Mouse (Mus musculus) frontal cortex, postnatal 10 days (tissue): ENCODE measurements around the gene Smap2.

Experiments
- DNase-seq, 2 experiments: peaks; one replicate each; pipeline ENCODE4 v3.0.0; 2022; ENCODE audit warnings: low spot score in 2 of 2, mixed read lengths in 1 of 2

The Smap2 gene

DNA sequence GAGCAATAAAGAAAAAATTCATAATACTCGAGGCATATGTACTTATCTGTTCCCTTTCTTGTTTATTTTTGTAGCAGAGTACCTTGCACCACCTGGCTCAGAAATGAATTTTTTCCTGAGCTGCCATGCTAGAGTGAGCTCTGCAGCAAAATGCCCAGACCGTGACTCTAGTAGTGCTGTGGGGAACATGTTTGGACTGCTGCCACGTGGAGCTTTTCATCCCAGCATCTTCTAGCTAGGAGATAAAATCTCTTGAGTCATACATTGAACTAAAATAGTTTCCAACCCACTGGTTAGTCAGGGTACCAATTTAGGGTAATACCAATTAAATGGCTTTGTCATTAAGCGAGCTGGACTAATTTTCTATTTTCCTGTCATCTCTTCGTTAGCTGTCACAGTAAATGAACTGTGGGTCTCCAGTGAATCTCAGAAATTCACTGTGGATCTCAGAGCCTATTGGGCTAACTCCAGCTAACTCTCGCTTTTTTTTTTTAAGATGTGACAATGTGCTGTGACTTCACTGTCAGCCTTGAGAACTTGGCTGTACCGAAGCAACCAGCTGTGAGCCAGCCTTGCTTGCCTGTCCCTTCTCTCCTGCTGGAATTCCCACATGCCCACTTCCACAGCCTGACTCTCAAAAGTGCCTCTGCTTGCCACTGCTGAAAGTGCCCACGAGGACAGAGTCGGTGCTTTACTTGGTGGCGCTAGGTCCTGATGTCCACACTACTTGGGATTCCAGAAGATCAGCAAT lies 3.2 kb upstream of the Smap2 start:
- DNase-seq, result no peak

DNA sequence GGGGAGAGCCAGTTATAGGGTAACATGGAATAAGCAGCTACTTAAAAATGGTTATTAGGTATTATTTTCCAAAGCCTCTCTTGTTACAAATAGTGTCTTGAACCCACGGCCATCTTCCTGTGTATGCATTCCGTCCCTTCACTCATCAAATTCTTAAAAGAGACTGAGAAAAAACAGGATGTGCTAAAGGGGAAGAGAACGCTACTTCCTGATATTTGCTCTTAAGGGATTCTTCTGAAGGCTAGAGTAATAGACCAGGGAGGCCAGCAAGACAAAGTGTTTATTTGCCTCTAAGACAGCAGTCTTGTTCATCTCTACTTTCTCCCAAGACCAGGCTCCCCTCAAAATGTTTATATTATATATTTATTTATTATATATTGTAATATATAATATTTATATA lies 1.2 kb upstream of the Smap2 start:
- no peak for DNase-seq

DNA sequence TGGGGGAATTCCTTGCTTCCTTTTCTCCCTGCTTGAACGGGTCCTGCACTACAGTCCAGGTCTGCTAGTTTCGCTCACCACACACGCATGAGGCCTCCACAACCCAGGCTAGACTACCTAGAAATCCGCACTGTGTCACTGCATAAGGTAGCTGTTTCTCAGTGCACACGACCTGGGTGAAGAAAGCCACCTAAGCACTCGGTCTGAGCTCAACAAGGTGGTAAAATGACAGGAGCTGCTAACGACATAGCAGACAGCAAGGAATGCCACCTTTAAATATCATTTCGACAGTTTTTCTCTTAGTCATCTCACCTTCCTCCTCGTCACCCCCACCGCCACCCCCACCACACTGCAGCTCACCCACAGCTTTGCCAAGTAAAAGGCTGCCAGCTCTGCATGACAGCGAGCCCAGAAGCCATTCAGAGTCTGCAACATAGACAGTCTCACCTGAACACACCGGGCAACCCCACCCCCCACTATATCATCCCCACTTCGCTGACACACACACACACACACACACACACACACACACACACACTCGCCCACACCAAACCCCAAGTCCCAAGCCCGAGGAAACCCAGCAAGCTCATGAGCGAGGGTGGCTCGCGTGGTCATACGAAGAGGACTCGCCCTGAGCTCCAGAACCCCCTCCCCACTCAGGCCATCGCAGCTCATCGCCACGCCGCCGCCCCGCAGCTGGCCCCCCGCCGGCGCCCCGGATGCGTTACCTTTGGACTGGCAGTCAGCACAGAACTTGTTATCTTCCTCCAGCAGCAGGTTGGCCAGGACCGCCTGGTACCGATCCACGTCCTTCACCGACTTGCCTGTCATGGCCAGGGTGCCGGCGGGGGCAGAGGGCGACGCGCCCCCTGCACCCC lies 787 bp downstream of the Smap2 start:
- peak; percentile 40 to 57 for DNase-seq

DNA sequence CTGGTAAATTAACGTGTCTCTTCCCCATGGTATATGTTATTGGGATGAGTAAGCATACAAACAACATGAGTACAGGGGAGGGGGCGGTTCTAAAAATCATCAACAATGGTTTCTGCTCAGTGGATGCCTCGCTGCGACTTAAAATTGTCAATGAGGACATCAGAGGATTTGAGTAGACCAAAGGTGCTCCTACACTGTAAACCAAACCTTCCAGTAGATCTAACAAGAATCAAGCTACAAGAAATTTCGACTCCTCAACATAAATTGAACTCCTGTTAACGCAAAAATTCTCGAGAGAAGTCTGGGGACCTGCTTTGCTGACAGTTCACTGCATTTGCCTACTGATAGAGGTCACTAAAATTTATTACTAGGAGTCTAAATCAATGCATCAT lies 1.8 kb downstream of the Smap2 start:
- DNase-seq, result no peak

DNA sequence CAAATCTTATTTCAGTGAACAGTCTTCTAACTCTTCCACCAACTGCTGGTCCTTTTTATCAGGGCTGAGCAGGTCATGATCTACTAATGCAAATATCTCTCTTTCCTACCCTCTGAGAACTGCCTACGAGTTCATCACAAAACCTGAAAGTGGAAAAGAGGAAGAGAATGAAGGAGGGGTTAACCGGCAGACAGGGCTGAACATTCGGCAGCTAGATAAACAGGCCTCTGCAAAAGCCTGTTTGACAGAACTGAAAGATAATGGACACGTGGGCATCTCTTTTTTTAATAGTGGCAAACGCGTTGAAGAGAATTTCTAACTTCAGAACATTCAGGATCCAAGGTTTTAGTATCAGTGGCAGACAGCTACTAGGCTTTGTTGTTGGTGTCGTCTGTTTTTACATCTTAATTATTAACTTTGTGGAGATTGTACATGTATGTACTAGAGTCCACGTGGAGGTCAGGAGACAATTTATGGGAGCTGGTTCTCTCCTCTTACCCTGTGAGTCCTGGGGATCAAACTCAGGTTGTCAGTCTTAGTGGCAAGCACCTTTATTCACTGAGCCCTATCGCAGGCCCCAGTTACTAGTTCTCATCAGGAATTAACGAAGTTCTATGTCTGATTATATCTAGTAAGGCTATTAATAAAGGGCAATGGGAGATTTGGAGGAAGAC lies 2.3 kb downstream of the Smap2 start:
- DNase-seq, result no peak

DNA sequence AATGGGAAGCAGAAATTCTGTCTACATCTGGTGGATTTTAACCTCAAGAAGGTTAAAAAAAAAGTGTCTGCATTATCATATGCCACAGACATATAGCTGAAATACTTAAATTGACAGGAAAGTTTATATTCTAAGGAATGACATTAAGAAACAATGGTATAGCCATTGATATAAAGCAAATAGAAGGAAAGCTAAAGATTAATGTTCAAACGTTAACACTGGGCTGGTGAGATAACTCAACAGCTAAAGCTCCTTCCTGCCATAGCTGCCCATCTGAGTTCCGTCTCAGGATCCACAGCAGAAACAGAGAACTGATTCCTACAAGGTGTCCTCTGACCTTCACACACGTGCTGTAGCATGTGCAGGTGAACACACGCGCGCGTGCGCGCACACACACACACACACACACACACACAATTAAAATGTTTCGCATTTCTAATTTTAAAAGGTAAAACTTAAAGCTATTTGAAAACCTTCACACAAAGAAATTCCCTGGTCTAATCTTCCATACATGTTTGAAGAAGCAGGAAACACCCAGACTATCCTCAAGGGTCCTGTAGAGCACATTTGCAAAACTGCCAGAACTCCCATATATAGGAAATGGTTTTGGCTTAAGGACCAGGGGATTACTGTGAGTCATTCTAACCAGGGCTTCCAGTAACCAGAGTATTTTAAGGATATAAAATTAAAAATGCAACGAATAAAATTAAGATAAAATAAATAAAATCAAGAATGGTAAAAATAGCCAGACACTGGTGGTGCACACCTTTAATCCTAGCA lies 6.1 kb downstream of the Smap2 start:
- no peak for DNase-seq

DNA sequence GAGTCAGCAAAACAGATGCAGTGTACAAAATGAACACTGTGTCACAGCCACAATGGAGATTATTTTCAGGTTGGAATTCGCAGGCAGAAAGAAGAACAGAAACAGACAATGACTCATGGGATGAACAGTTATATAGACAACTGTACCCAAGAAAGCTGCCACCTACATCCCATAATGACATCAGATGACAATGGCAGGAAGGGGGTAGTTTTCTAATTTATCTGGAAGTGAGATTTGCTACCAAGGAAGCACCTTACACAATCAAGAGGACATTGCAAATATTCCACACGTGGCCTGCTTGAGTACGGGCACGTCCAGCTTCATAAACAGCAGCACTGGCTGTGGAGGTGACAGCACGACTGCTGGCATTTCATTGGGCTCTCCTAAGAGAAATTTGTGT lies 7.9 kb downstream of the Smap2 start:
- DNase-seq, result no peak

DNA sequence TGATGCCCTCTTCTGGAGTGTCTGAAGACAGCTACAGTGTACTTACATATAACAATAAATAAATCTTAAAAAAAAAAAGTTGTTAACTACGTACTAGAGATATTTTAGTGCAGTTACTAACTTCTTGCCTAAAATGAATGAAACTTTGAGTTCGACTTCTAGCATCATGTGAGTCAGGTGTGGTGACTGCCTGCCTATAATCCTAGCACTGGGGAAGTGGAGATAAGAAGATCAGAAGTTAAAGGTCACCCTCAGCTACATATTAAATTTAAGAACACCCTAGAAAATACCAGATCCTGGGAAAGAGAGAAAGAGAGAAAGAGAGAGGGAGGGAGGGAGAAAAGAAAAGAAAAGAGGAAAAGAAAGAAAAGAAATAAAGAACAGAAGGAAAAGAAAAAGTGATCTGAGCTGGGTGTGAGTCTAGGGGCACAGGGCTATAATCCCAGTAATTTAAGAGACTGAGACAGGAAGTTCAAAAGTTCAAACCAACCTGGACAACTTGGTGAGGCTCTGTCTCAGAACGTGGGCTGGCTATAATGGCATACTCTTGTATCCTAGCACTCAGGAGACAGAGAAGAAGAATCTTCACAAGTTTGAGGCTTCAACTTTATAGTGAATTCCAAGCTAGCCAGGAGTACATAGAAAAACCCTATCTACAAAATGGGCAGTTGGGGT lies 8.8 kb downstream of the Smap2 start:
- no peak for DNase-seq

DNA sequence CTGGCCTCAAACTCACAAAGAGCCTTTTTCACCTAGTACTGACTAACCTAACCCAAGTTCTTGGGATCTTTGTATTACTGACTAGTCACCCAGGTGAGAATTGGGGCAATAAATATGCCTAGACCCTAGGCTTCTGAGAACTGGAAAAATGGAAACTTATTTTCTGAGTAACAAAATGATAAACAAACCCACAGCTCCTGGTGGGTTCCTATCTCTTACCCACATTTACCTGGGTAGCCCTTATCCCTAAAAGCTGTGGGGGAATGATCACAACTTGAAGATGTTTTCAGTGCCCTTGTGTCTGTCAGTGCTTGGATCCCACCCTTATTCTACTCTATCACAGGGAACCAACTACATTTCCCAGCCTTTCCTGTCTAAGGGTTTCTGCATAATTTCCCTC lies 10.0 kb downstream of the Smap2 start:
- DNase-seq, result no peak

DNA sequence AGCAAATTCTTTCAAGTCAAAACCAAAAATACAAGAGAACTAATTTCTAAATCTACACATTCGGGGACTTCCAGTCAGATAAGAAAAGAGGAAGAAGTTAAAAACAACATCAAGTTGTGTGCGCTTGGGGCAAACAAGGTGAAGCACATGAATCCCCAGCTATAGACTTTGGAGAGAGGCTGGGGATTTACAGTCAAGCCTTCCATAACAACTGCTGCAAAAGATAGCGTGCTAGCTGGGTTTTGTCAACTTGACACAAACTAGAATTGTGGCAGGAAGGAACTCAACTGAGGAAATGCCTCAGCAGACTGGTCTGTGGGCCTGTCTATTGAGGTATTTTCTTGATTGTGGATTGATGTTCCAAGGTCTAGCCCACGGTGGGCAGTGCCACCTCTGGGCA lies 12.4 kb downstream of the Smap2 start:
- DNase-seq, result no peak

DNA sequence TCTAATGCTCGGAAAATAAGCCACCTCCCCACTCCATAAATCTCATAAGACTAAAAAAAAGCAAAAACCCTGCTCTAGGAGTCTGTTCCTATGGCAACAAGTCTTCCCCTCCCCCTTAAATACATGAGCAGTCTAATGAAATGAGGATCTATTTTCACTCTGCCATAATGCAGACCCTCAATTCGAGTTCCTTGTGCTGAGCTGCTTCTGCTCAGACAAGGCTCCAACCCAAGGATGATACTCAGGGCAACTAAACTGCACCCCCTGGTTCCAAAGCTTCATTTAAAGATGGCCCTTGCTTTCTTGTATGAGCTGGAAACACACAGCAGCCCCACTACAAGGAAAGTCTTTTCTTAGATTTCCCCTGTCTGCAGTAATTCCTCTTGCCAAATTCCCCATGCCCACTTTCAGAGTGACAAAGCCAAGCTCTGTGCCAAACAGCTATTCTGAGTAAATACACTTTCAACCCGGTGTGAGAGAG lies 13.4 kb downstream of the Smap2 start:
- DNase-seq, result peak in 1 of 2 experiments; percentile 25

DNA sequence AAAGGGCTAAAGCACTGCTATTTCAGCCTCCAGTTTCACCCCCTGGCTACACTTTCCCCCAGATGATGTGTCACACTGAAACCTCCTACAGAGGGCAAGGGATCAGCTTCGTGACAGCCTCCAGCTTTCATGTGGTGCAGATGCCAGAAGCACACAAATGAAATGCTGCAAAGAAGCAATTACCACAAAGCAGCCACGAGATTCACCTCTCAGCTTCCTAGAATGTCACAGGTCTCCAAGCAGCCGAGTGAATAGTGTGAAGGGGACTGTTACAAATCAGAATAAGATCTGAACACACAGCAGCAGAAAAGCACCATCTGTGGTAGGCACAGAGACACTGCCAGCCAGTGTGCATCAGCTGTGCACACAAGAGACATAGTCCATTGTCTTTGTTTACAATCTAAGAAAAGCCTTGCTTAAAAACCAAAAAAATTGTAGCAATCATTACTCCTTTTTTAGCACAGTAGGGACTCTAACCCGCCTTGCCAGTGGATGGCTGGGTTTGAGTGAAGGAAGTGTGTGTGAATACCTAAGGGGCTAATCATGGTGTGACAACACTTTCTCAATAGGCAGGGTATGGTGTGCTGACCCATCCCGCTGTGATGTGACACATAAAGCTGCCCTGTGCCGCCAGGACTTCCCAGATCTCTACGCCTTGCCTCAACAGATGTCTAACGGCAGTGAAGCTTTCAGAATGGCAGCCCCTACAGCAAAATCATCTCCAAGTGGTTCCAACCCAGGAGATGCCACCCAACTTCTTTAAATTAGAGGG lies 14.5 kb downstream of the Smap2 start:
- no peak for DNase-seq

DNA sequence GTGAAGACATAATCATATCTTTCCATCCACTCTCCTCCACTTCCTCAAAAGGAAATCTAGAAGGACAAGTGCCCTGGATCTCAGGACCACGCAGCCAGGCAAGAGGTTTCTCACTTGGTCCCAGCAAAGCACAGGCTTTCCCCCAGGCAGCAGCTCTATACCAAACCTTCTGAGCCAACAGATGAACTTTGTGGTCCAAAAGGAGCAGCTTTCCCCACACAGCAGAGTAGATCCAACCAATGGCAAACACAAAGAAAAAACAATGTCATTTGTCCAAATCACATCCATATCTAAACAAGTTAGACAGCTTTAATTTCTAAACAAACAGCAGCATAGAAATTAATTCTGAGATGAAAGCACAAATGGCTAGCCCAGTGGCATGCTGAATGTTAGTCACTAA lies 15.4 kb downstream of the Smap2 start:
- DNase-seq, result no peak

DNA sequence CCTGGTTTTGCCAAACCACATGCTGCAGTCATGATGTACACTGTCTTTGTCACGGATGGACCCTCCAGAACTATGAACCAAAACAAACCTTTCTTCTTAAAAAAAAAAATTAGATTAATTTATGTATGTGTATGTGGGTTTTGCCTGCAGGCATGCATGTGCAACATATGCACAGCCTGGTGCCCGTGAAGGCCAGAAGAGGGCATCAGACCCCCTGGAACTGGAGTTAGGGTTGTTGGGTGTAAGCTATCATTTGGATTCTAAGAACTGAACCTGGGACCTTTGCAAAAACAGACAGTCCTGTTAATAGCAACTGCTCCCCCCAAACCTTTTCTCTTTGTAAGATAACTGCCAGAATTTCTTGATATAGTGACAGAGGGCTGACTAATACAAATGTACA lies 16.0 kb downstream of the Smap2 start:
- no peak for DNase-seq

DNA sequence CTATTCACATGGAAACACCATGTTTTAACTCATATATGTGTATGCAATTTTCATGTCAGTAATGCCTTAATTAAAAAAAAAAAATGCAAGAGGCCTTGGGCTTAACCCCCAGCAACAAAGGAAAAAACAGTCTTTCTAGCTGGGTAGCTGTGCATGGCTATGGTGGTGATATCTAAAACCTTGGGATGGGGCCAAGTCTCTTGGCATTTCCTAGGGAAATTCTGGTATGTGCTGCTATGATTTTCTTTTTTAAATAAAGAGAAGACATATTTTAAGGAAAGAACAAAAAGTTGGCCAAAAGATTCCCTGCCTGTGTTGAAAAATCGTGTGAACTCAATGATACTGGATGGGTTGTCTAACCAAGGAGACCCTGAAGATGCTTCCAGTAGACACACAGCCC lies 21.1 kb downstream of the Smap2 start:
- no peak for DNase-seq

DNA sequence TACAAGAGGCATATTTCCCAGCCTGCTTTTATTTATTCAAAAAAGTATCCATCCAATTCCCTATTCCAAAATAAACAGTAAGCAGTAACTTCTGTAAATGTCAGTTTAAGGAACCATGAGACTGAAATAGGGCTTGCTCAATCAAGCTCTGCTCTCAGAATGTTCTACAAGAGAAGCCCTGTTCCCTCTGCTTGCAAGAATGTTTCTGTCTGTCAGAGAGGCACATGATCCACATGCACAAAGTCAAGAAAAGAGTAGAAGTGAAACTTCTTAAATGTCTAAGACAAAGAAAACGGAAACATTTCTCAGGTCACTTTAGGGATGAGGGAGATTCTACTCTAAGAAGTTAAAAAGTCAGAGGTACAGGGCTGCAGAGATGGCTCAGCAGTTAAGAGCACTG lies 24.0 kb downstream of the Smap2 start:
- DNase-seq, result no peak

DNA sequence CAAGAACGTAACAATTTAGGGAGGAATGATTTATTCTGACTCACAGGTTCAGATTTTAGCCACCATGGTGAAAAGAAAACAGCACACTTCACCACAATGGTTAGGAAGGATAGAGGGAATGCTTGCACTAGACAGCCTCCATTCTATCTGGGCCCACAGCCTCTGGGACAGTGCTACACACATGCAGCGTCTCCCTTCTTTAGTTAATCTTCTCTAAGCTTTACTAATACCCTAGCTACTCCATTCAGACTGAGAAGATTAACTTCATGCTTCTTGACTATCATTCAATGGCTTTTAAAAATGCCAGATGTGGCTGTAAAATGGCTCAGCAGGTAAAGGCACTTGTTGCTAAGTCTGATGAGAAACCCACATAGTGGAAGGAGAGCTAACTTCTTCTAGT lies 24.8 kb downstream of the Smap2 start:
- DNase-seq, result no peak

DNA sequence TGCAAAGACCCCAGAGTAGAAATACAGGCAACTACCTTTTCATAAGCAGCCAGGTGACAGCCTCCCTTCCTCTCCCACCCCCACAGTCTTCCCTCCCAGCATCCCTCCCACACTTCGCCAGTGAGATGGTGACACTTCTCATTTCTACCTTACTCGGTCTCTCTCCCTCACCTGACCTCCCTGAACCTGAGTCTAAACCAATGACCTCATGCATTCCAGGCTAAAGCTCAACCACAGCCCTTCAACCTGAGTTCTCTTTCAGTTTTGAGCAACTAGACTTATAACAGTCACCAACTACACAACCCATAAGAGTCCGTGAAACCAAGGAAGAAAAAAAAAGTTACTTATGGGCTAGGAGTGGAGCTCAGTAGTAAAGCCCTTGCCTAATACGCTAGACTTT lies 29.7 kb downstream of the Smap2 start:
- DNase-seq, result no peak

DNA sequence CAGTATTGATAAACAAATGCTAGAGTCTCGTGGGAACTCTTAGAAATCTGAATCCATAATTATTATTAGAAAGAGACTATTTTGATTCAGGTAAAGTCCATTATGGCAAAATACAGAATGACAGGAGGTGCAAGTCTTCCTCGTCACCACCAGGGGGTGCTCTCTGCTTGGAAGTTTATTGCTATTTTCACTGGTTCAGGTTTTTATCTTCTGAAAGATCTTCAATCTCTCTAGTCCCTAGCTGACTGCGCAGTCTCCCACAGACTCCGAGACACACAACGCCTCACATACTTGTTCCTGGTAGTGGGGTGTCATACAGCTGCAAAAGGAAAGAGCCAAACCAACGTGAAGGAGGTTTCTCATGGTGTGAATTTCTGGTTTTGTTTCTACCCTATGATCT lies 30.6 kb downstream of the Smap2 start:
- no peak for DNase-seq

DNA sequence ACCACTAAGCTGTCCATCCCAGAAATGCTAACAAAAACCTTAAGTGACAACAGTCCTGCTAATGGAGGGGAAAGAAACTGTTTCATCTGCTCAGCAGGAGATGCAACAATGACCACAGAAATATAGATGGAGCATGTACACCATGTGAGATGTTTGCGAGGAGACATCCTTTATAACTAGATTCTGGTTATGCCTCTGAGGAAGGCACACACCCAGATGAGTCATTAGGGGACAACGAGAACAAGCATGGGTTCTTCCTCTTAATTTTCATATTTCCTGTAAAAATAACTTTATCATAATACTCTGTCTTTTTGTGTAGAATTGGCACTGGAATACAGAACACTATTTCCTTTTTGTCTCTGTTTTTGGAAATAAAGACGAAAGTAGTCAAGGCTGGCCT lies 38.8 kb downstream of the Smap2 start:
- no peak for DNase-seq

DNA sequence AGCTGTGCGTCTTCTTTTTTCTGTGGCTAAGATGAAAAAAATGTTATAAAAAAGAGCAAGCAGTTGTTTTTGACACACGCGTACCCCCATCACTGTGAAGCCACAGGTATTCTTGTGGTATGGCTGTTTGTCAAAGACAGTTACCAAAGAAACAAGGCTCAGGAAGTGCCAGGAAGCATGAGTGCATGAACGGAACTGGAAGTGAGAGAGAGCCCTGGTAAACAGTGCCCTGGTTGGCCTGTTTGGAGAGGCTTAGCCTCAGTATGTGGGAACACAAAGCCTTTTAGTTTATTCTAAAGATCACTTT lies 41.7 kb downstream of the Smap2 start:
- no peak for DNase-seq
